Mouse (Mus musculus): ENCODE data around the gene Prm2.

Gene Prm2

GRCm38 (mm10) chr16:10796034-10796433 is at the start of gene Prm2:
TSS of gene Prm2 (minus strand) at chr16:10796134.
- DNase-seq (ENCODE audit: low read depth) = no peak

- no peak for DNase-seq (ENCODE audit: low read depth)
These were observed 48.4 kb upstream of the Prm2 start for GRCm38 (mm10) chr16:10844319-10844670.

GRCm38 (mm10) chr16:10843486-10844318 is 47.8 kb upstream of the Prm2 start:
- peak; percentile 60 for DNase-seq (ENCODE audit: low read depth)

GRCm38 (mm10) chr16:10842282-10842855 is 46.4 kb upstream of the Prm2 start:
- DNase-seq (ENCODE audit: low read depth) = no peak

GRCm38 (mm10) chr16:10840018-10840417 is 44.1 kb upstream of the Prm2 start:
- DNase-seq (ENCODE audit: low read depth) = no peak

- no peak for DNase-seq (ENCODE audit: low read depth)
These were observed 42.7 kb upstream of the Prm2 start for GRCm38 (mm10) chr16:10838487-10839245.

- DNase-seq (ENCODE audit: low read depth) = no peak
These were observed 42.0 kb upstream of the Prm2 start for GRCm38 (mm10) chr16:10837903-10838302.

- no peak for DNase-seq (ENCODE audit: low read depth)
These were observed 41.3 kb upstream of the Prm2 start for GRCm38 (mm10) chr16:10837250-10837649.

GRCm38 (mm10) chr16:10836388-10836787 is 40.5 kb upstream of the Prm2 start:
- no peak for DNase-seq (ENCODE audit: low read depth)

GRCm38 (mm10) chr16:10834911-10835587 is 39.1 kb upstream of the Prm2 start, which contains the start of gene Rmi2:
TSS of gene Rmi2 (plus strand) at chr16:10835059.
- DNase-seq (ENCODE audit: low read depth) = peak; percentile 67

- no peak for DNase-seq (ENCODE audit: low read depth)
These were observed 38.6 kb upstream of the Prm2 start for GRCm38 (mm10) chr16:10834542-10834910.

GRCm38 (mm10) chr16:10828461-10828805 is 32.5 kb upstream of the Prm2 start:
- DNase-seq (ENCODE audit: low read depth) = no peak

- DNase-seq (ENCODE audit: low read depth) = no peak
These were observed 32.0 kb upstream of the Prm2 start for GRCm38 (mm10) chr16:10827766-10828460.

GRCm38 (mm10) chr16:10827269-10827668 is 31.3 kb upstream of the Prm2 start:
- DNase-seq (ENCODE audit: low read depth) = no peak

- DNase-seq (ENCODE audit: low read depth) = no peak
These were observed 29.9 kb upstream of the Prm2 start for GRCm38 (mm10) chr16:10825840-10826239.

GRCm38 (mm10) chr16:10824536-10824935 is 28.6 kb upstream of the Prm2 start:
- DNase-seq (ENCODE audit: low read depth) = no peak

- no peak for DNase-seq (ENCODE audit: low read depth)
These were observed 25.5 kb upstream of the Prm2 start for GRCm38 (mm10) chr16:10821387-10821786.

GRCm38 (mm10) chr16:10819966-10820365 is 24.0 kb upstream of the Prm2 start:
- DNase-seq (ENCODE audit: low read depth) = no peak

- DNase-seq (ENCODE audit: low read depth) = no peak
These were observed 22.7 kb upstream of the Prm2 start for GRCm38 (mm10) chr16:10818579-10819135.

GRCm38 (mm10) chr16:10814864-10815263 is 18.9 kb upstream of the Prm2 start:
- no peak for DNase-seq (ENCODE audit: low read depth)

- DNase-seq (ENCODE audit: low read depth) = no peak
These were observed 17.8 kb upstream of the Prm2 start for GRCm38 (mm10) chr16:10813726-10814125.
